Mouse (Mus musculus): ENCODE results near the gene Bag5.

- TF ChIP-seq POLR2A (IDR thresholded peaks at IDR 0.05; ENCODE audit: borderline replicate concordance, insufficient read depth, low read length), result no peak
- TF ChIP-seq CTCF (IDR thresholded peaks at IDR 0.05; ENCODE audit: borderline replicate concordance, insufficient read depth, low read depth, low read length), result no peak
Observed at GRCm38 (mm10) chr12:111703301-111703700, 9.8 kb downstream of the Bag5 start.
